Mouse (Mus musculus) layer of hippocampus, adult 2 months (tissue): ENCODE data around the gene Gm16223. TPM values are rescaled to one million over a fixed set of nuclear protein-coding genes. Genes with fewer than 3 reads are reported as not detected.
A peak's percentile ranks its signal among the peaks of the same experiment; 100 is the strongest.

Experiments used
- DNase-seq, 2 experiments: peaks; one replicate each; pipeline ENCODE4 v3.0.0; 2022; ENCODE audit warnings: low spot score in 2 of 2
- H3K27ac ChIP-seq: fragments of 200-600 bp; 2 replicates; pipeline ENCODE4 v1.8.1; 2022
- H3K4me3 ChIP-seq: fragments of 200-600 bp; 2 replicates; pipeline ENCODE4 v1.8.1; 2022; ENCODE audit warnings: mild to moderate bottlenecking
- CTCF ChIP-seq: fragments of 200-600 bp; conservative IDR thresholded peaks from 2 replicates; pipeline ENCODE4 v1.8.1; 2022; ENCODE audit warnings: antibody characterized with exemption, mild to moderate bottlenecking, moderate library complexity
- long read RNA-seq, 2 experiments: library from polyadenylated mRNA; stranded (forward); transcript quantifications; one replicate each; pipeline ENCODE4 v2.0.0; 2021; ENCODE audit warnings: borderline mapping rate in 2 of 2
- total RNA-seq, 2 experiments: library from RNA; stranded (reverse); gene quantifications; 2 replicates each; pipeline ENCODE4 v1.2.3; 2021

Gene Gm16223
- under 1 TPM in 1 of 2 experiments, not detected in 1; 0.12 TPM for total RNA-seq
- long read RNA-seq, experiment 1: 0 reads
- long read RNA-seq, experiment 2: 0 reads

GRCm38 (mm10) chr5:42067476-42068187 is at the start of gene Gm16223:
TSS of gene Gm16223 (plus strand) at chr5:42067960.
- TF ChIP-seq CTCF: no peak
- no peak for DNase-seq
- H3K27ac ChIP-seq: no peak within 1 kb of the TSS
- H3K4me3 ChIP-seq: no peak within 1 kb of the TSS

- DNase-seq: no peak
- Histone ChIP-seq H3K4me3 (no peak overlapping the region), H3K27ac (no peak overlapping the region)
- no peak for TF ChIP-seq CTCF
These were observed 45.7 kb upstream of the Gm16223 start for GRCm38 (mm10) chr5:42022029-42022428.

GRCm38 (mm10) chr5:42023521-42023920 is 44.2 kb upstream of the Gm16223 start:
- Histone ChIP-seq H3K4me3 (no peak overlapping the region), H3K27ac (no peak overlapping the region)
- DNase-seq: no peak
- no peak for TF ChIP-seq CTCF

- no peak for DNase-seq
- H3K4me3 ChIP-seq: no peak overlapping the region
- H3K27ac ChIP-seq: 0 out of 2 replicates have a peak overlapping the region, but pooled peaks have one; percentile 14
- TF ChIP-seq CTCF: peak; percentile 53
These were observed 31.2 kb upstream of the Gm16223 start for GRCm38 (mm10) chr5:42036388-42037082.

- no peak overlapping the region for H3K4me3 ChIP-seq
- no peak for TF ChIP-seq CTCF
- no peak for DNase-seq
- H3K27ac ChIP-seq: no peak overlapping the region
These were observed 13.1 kb upstream of the Gm16223 start for GRCm38 (mm10) chr5:42054636-42055035.

- DNase-seq: no peak
- no peak for TF ChIP-seq CTCF
- no peak overlapping the region for H3K4me3 ChIP-seq
- no peak overlapping the region for H3K27ac ChIP-seq
These were observed 12.6 kb upstream of the Gm16223 start for GRCm38 (mm10) chr5:42055151-42055550.

GRCm38 (mm10) chr5:42065090-42065489 is 2.7 kb upstream of the Gm16223 start:
- Histone ChIP-seq H3K27ac (no peak overlapping the region), H3K4me3 (no peak overlapping the region)
- DNase-seq: no peak
- no peak for TF ChIP-seq CTCF

- no peak for DNase-seq
- Histone ChIP-seq H3K27ac (no peak overlapping the region), H3K4me3 (no peak overlapping the region)
- TF ChIP-seq CTCF: no peak
These were observed 685 bp upstream of the Gm16223 start for GRCm38 (mm10) chr5:42067075-42067474.

GRCm38 (mm10) chr5:42068188-42068579 is 424 bp downstream of the Gm16223 start:
- Histone ChIP-seq H3K4me3 (no peak overlapping the region), H3K27ac (no peak overlapping the region)
- TF ChIP-seq CTCF: no peak
- no peak for DNase-seq

- no peak overlapping the region for H3K4me3 ChIP-seq
- no peak for TF ChIP-seq CTCF
- no peak overlapping the region for H3K27ac ChIP-seq
- no peak for DNase-seq
These were observed 49.0 kb downstream of the Gm16223 start for GRCm38 (mm10) chr5:42116586-42117346.

- no peak overlapping the region for H3K4me3 ChIP-seq
- DNase-seq: no peak
- no peak for TF ChIP-seq CTCF
- H3K27ac ChIP-seq: no peak overlapping the region
These were observed 57.8 kb downstream of the Gm16223 start for GRCm38 (mm10) chr5:42125562-42125961.

GRCm38 (mm10) chr5:42155626-42156025 is 87.9 kb downstream of the Gm16223 start:
- no peak for TF ChIP-seq CTCF
- no peak overlapping the region for H3K27ac ChIP-seq

GRCm38 (mm10) chr5:42164731-42165130 is 97.0 kb downstream of the Gm16223 start:
- DNase-seq: no peak
- Histone ChIP-seq H3K27ac (no peak overlapping the region), H3K4me3 (no peak overlapping the region)

More at GRCm38 (mm10) chr5:42155626-42156025, 87.9 kb downstream of the Gm16223 start:
- DNase-seq: no peak
- no peak overlapping the region for H3K4me3 ChIP-seq

More at GRCm38 (mm10) chr5:42164731-42165130, 97.0 kb downstream of the Gm16223 start:
- no peak for TF ChIP-seq CTCF
